Mouse (Mus musculus) forebrain, embryonic 15.5 days (tissue): ENCODE measurements around the gene U2af1. TPM values are rescaled to one million over a fixed set of nuclear protein-coding genes. Genes with fewer than 3 reads are reported as not detected.
"Not testable (repeated sequence)": the region's sequence is repeated elsewhere in the genome, so short reads cannot be mapped to it uniquely, and the experiment has no call there.

ENCODE experiments used
- ATAC-seq: fragments of 200-750 bp; cut with Nextera tagmentation; replicated peaks from 2 replicates; pipeline ENCODE4 v1.8.0; 2017; ENCODE audit warnings: mild to moderate bottlenecking, moderate TSS enrichment, moderate library complexity
- H3K27ac ChIP-seq: fragments of 300-500 bp; sonication (generic); replicated peaks from 2 replicates; pipeline ENCODE4 v1.5.1; 2015; ENCODE audit warnings: mild to moderate bottlenecking, inconsistent platforms
- H3K27me3 ChIP-seq: fragments of 300-500 bp; sonication (generic); 2 replicates; pipeline ENCODE4 v1.6.1; 2015; ENCODE audit warnings: inconsistent platforms
- H3K36me3 ChIP-seq: fragments of 300-500 bp; sonication (generic); 2 replicates; pipeline ENCODE4 v1.6.1; 2015; ENCODE audit warnings: mild to moderate bottlenecking, inconsistent platforms
- H3K4me1 ChIP-seq: fragments of 300-500 bp; sonication (generic); 2 replicates; pipeline ENCODE4 v1.6.1; 2015; ENCODE audit warnings: inconsistent platforms
- H3K4me2 ChIP-seq: fragments of 300-500 bp; sonication (generic); replicated peaks from 2 replicates; pipeline ENCODE4 v1.6.1; 2015; ENCODE audit warnings: mild to moderate bottlenecking, inconsistent platforms
- H3K4me3 ChIP-seq: fragments of 300-500 bp; sonication (generic); 2 replicates; pipeline ENCODE4 v1.5.1; 2015; ENCODE audit warnings: mild to moderate bottlenecking, inconsistent platforms
- H3K9ac ChIP-seq: fragments of 300-500 bp; sonication (generic); replicated peaks from 2 replicates; pipeline ENCODE4 v1.6.1; 2015; ENCODE audit warnings: mild to moderate bottlenecking, inconsistent platforms
- H3K9me3 ChIP-seq: fragments of 300-500 bp; sonication (generic); 2 replicates; pipeline ENCODE4 v1.6.1; 2016; ENCODE audit warnings: inconsistent platforms
- WGBS: fragments of 180-500 bp; shearing (Covaris S2); methylation state at CpG from one replicate; pipeline ENCODE4 v1.1.7; 2015; ENCODE audit warnings: mixed read lengths; 5-methylcytosine and 5-hydroxymethylcytosine counted together
- polyA plus RNA-seq: library from polyadenylated mRNA; unstranded; fragments of >200 nt; fragmentation: Nextera tagmentation; extraction: Ambion mirVana; gene quantifications from 2 replicates; pipeline ENCODE4 v1.2.1, GENCODE M21; 2015

U2af1 gene
- polyA plus RNA-seq, 1 experiment from 2014 or later = 270 TPM

DNA sequence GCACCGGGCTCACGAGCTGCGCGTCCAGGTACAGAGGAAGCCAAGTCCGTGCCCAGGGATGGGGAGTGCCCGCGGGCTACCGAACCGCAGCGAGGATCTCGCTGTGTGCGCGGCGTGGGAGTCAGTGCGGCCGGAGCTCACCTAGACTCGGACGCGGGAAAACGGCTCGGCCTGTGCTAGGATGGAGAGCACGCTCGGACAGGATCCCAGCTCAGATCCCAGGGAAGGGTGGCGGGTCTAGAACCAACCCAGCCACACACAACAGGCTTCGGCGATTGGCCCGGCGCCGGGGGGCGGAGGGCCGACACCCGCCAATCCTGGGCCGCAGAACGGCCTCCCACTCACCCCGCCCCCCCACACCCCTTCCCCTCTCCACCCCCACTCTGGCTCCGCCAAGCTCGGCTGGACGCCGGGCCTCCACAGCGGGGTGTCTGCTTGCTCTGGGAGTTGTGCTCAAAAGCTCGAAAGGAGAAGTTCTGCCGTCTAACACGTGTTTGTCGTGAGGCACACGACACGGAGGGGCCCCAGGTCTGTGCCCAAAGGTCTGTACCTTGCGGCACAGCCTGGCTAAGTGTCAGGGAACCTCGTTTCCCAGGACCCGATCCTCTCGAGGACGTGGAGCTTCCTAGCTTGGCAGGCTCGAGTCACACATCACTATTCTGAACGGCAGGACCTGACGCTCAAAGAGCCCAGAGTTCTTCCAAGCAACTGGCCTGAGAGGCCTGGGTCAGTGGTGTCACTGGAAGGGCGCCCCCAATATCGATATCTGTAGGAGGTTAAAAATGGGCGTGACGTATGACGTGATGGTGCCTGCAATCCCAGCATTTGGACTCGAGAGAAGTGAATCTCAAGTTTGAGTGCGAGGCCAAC is 21.5 kb downstream of the U2af1 start, which contains the start of gene Cbs:
Gene Cbs, minus strand, starts transcription at position 297 of the 870 bp plus-strand sequence.
- H3K27ac ChIP-seq = peak within 1 kb of the TSS; percentile 76
- peak within 1 kb of the TSS; percentile 44 for H3K9ac ChIP-seq
- H3K4me1 ChIP-seq = peaks cover 30% of the 10 kb centered on the region
- peak within 1 kb of the TSS; percentile 98 for H3K4me2 ChIP-seq
- H3K9me3 ChIP-seq = no peaks in the 10 kb centered on the region
- no peaks in the 10 kb centered on the region for H3K36me3 ChIP-seq
- 2% methylated on average over 61 of the region's 61 CpGs for WGBS
- H3K27me3 ChIP-seq = no peaks in the 10 kb centered on the region
- ATAC-seq = peak; percentile 82
- peak within 1 kb of the TSS; percentile 52 for H3K4me3 ChIP-seq

DNA sequence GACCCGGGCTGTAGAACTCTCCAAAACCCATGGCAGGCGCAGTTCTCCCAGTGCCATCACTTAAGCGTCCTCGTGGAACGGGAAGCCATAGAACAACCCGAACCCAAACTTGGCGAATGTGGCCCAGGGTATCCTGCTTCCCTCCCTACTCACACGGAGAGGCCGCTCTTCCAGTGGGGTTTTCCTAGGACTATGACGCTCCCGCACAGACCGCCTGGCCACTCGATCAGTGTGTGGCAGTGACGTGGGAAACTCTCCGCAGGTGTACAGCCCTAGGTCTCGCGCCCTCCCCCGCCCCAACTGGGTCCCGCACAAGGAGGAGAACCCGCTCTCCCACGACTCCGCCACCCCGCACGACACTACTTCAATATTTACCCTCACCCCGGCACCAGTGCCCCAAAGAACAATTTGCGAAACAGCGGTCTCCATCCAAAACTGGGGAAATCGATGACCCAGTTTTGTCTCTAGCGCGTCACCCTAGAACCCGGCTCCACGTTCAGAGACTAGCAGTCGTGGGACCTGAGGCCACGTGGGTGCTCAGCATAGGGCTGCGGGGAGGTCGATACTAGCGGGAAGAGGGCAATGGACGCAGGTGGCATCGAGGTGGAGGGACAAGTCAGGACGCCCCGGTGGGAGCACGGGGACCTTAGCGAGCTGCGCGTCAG is 22.3 kb downstream of the U2af1 start:
- no peaks in the 10 kb centered on the region for H3K27me3 ChIP-seq
- peak; percentile 47 for ATAC-seq
- H3K4me3 ChIP-seq = peak overlapping the region; percentile 52
- no peak overlapping the region; the same call in 1 of the 2 replicates for H3K27ac ChIP-seq
- H3K4me1 ChIP-seq = peaks cover 30% of the 10 kb centered on the region
- 4% methylated on average over 45 of the region's 45 CpGs for WGBS
- peak overlapping the region; percentile 44 for H3K9ac ChIP-seq
- no peaks in the 10 kb centered on the region for H3K9me3 ChIP-seq
- peak overlapping the region; percentile 98 for H3K4me2 ChIP-seq
- H3K36me3 ChIP-seq = no peaks in the 10 kb centered on the region

DNA sequence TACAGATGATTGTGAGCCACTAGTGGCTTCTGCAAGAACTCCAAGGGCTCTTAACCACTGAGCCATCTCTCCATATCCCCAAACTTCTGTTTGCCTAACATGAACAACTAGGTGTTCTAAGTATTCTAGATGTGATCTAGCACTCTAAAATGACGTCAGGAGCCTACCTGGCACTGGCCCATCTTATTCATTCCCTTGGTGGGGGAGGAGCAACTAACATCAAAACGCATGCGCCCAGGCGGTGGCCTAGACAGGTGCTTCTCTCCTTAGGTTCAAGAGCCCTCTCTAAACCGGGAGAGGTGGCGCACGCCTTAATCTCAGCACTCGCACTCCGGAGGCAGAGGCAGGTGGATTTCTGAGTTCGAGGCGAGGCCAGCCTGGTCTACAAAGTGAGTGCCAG is 22.9 kb downstream of the U2af1 start:
- Histone ChIP-seq H3K36me3 (no peaks in the 10 kb centered on the region), H3K4me2 (peak overlapping the region; percentile 98; the same call in 1 of the 2 replicates), H3K4me1 (peaks cover 30% of the 10 kb centered on the region), H3K9me3 (no peaks in the 10 kb centered on the region), H3K4me3 (peak overlapping the region; percentile 52; the same call in 1 of the 2 replicates), H3K9ac (no peak overlapping the region), H3K27me3 (no peaks in the 10 kb centered on the region), H3K27ac (no peak overlapping the region)
- 65% methylated on average over 11 of the region's 11 CpGs for WGBS
- no peak for ATAC-seq

DNA sequence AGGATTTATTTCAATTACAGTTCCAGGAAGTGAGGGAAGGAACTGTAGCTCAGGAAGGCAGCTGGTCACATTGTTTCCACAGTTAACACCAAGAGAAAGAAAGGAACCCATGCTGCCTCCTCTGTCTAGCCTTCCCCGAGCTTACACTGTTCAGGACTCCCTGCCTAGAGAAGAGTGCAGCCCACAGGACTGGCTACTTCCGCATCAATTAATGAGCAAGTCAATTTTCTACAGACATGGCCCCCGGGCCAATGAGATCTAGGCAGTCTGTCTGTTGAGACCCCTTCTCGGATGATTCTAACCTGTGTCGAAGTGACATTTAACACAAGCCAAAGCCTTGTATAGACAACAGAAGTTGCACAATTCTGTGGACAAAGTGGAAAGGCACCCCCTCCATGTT is 23.8 kb downstream of the U2af1 start:
- H3K27me3 ChIP-seq = no peaks in the 10 kb centered on the region
- no peak overlapping the region for H3K27ac ChIP-seq
- H3K36me3 ChIP-seq = no peaks in the 10 kb centered on the region
- H3K4me3 ChIP-seq = no peak overlapping the region
- 69% methylated on average over 5 of the region's 5 CpGs for WGBS
- no peaks in the 10 kb centered on the region for H3K9me3 ChIP-seq
- no peak overlapping the region for H3K4me2 ChIP-seq
- H3K4me1 ChIP-seq = peaks cover 29% of the 10 kb centered on the region
- no peak for ATAC-seq
- no peak overlapping the region for H3K9ac ChIP-seq

DNA sequence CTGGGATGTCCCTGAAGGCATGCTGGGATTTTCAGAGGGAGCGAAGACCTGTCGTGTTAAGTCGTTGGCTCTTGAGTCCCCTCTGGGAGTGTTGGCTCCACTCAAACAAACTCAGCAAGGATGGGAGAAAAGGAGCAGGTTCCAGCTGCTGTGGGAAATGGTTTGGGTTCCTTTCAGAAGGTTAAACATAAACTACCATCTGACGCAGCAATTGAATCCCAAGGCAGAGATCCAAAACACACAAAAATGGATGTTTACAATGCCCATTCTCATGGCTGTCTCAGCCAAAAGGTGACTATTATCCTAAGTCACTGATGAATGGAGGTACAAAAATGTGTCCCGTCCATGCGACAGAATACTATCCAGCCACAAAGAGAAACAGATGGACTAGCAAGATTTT is 25.7 kb downstream of the U2af1 start:
- Histone ChIP-seq H3K9ac (no peak overlapping the region), H3K4me1 (peaks cover 19% of the 10 kb centered on the region), H3K27me3 (no peaks in the 10 kb centered on the region), H3K9me3 (no peaks in the 10 kb centered on the region), H3K36me3 (no peaks in the 10 kb centered on the region), H3K4me2 (no peak overlapping the region), H3K4me3 (no peak overlapping the region), H3K27ac (no peak overlapping the region)
- WGBS = 71% methylated on average over 6 of the region's 6 CpGs
- no peak for ATAC-seq

DNA sequence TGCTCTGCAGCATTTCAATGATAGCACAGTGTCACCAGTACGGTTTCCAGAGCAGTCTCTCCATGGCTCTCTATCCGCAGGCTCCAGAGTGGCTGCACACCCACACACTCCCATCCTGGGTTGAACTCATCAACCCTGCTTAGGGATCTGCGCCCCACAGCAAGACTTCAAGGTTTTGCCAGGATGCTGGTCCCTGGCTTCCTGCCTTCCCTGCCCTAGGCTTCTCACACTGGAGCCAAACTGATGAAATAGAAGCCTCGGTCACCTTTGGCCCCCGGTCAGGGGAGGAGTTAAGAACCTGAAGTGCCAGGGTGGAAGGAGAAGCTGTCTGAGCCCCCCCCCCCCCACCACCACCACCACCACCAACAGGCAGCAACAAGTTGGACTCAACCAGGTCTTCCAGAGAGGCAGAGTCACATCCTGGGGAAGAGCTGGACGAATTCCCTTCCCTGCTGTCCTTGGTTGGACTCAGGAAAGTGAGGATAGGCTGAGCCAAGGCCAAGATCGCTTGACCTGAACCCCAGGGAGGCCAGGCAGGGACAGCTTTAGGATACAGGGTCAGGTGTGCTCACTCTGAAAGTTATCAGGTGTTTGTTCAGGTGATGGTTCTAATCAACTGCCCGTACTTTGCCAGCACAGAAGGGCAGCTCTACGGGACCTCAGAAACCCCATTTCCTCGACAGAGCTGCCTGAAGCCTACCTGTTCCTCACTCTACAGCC is 27.5 kb downstream of the U2af1 start:
- no peaks in the 10 kb centered on the region for H3K36me3 ChIP-seq
- no peak overlapping the region for H3K4me3 ChIP-seq
- H3K4me2 ChIP-seq = no peak overlapping the region
- H3K4me1 ChIP-seq = peaks cover 1% of the 10 kb centered on the region
- no peak overlapping the region for H3K9ac ChIP-seq
- no peak for ATAC-seq
- H3K27me3 ChIP-seq = no peaks in the 10 kb centered on the region
- WGBS = 84% methylated on average over 10 of the region's 10 CpGs
- no peak overlapping the region for H3K27ac ChIP-seq
- no peaks in the 10 kb centered on the region for H3K9me3 ChIP-seq

DNA sequence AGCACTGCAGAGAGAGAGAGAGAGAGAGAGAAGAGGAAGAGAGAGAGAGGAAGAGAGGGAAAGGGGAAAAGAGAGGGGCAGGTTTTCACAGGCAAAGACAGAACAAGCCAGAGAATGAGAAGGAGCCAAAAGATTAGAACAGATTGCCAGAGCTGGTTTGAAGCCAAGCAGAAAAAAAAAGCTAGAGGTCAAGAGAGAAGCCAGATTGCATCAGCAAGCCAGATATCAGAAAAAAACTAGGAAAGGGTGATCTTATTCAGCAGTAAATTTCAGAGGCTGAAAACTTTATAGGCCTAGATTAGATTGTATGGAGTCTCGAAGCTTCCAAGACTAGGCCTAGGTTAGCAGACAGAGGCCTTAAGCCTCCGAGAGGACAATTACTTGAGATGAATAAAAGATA is 30.7 kb downstream of the U2af1 start:
- no peaks in the 10 kb centered on the region for H3K36me3 ChIP-seq
- no peak overlapping the region for H3K9ac ChIP-seq
- no peak overlapping the region for H3K4me3 ChIP-seq
- no peaks in the 10 kb centered on the region for H3K9me3 ChIP-seq
- 91% methylated on average over 2 of the region's 2 CpGs for WGBS
- H3K4me1 ChIP-seq = no peaks in the 10 kb centered on the region
- H3K4me2 ChIP-seq = no peak overlapping the region
- no peaks in the 10 kb centered on the region for H3K27me3 ChIP-seq
- H3K27ac ChIP-seq = no peak overlapping the region
- ATAC-seq = no peak

DNA sequence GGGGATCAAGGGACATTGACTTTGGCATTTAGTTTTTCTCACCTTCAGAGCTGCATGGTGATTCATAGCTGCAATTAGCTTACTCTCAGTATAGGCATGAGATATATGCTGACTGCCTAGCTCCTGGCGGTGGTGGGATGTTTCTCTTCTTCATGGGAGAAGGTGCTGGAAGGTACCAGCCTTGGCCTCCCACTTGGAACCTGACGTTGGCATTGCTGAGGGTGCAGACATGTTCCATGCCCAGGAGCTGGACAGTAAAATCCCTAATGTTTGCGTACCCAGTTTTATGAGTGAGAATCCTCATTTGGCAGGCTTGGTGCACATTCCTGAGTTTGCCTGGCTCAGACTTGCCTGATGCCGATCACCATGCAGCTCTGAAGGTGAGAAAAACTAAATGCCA is 35.6 kb downstream of the U2af1 start:
- no peak overlapping the region for H3K4me2 ChIP-seq
- H3K27me3 ChIP-seq = no peaks in the 10 kb centered on the region
- H3K36me3 ChIP-seq = no peaks in the 10 kb centered on the region
- 96% methylated on average over 4 of the region's 4 CpGs for WGBS
- no peak overlapping the region for H3K9ac ChIP-seq
- no peak overlapping the region for H3K4me3 ChIP-seq
- ATAC-seq = no peak
- no peak overlapping the region for H3K27ac ChIP-seq
- no peaks in the 10 kb centered on the region for H3K9me3 ChIP-seq
- H3K4me1 ChIP-seq = no peaks in the 10 kb centered on the region

DNA sequence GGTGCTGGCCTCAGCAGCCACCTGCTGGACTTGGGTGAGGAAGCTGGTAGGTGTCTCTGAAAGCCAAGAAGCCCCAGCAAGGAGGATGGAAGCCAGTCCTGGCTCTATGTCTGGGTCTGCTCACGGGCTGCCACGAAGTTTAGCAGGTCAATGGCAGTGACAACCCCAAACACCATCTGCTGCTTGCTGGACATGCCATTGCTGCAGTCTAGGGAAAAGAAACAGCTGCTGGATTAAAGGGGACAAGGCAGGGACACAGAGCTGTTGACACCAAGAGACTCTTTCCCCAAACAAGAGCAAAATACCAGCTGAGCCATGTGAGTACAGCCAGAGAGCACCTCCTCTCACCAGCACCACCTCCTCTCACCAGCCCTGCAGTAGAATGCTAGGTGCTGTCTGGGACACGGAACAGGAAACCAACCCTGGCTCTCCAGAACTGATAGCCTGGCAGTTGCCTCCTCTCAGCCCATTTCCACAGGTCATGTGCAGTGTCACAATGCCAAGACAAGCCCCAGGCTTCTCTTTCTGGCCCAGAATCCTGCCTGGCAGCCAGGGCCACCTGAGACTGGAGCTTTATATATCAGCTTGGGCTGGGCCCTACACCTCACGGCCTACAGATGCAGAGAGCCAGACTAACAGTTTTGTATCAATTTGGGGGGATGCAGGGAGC is 45.5 kb downstream of the U2af1 start:
- no peak for ATAC-seq
- no peaks in the 10 kb centered on the region for H3K9me3 ChIP-seq
- no peaks in the 10 kb centered on the region for H3K36me3 ChIP-seq
- no peak overlapping the region for H3K9ac ChIP-seq
- WGBS = 77% methylated on average over 4 of the region's 4 CpGs
- no peaks in the 10 kb centered on the region for H3K27me3 ChIP-seq
- H3K4me2 ChIP-seq = no peak overlapping the region
- H3K4me3 ChIP-seq = no peak overlapping the region
- H3K4me1 ChIP-seq = no peaks in the 10 kb centered on the region
- H3K27ac ChIP-seq = no peak overlapping the region

DNA sequence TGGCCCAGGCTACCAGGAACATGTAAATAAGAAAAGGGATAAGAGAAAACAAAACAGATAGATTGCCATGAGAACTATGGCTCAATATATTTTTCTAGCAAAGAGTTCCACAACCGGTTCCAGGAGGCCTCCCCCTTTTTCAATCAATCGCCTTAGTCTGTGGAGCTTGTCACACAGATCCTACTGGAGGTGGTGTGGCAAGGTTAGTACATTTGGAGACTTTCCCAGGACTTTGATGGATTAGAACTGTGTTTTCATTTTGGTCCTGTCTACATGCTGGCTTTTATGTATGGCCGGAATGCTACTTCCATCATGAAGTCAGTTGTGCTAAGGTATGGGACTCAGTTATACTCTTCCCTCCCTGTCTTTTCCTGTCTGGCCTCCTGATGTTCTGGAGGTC is 48.8 kb downstream of the U2af1 start:
- Histone ChIP-seq H3K27me3 (no peaks in the 10 kb centered on the region), H3K36me3 (peaks cover 11% of the 10 kb centered on the region), H3K9ac (no peak overlapping the region), H3K4me2 (no peak overlapping the region), H3K27ac (no peak overlapping the region), H3K4me3 (no peak overlapping the region), H3K9me3 (no peaks in the 10 kb centered on the region), H3K4me1 (no peaks in the 10 kb centered on the region)
- ATAC-seq = no peak
- 94% methylated on average over 3 of the region's 3 CpGs for WGBS

DNA sequence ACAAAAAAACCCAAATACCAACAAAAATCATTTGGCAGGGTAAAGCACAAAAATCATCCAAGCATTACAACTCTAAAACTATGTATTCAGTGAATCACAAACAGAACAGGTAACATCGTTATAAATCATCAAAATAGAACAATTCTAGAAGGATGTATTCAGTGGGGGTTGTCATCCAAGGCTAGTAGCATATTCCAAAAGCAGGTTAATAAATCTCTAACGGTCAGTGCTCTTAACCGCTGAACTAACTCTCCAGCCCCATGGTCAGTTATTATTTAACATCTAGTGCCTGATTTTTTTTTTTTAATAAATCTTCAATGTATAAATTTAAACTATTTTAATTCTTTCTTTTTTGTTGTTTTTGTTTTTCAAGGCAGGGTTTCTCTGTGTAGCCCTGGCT is 49.5 kb downstream of the U2af1 start:
- ATAC-seq = not testable (repeated sequence)

More for the DNA sequence above, 49.5 kb downstream of the U2af1 start:
- not testable (repeated sequence) for H3K27me3 ChIP-seq, H3K27ac ChIP-seq, H3K4me2 ChIP-seq, H3K9me3 ChIP-seq, H3K4me3 ChIP-seq, H3K4me1 ChIP-seq, H3K9ac ChIP-seq
- peaks cover 18% of the 10 kb centered on the region for H3K36me3 ChIP-seq
- 92% methylated on average over 3 of the region's 3 CpGs for WGBS
